Mouse (Mus musculus) testis, postnatal 14 days (tissue): ENCODE results near the gene Krtap13-1.
"Not testable (repeated sequence)": the region's sequence is repeated elsewhere in the genome, so short reads cannot be mapped to it uniquely, and the experiment has no call there.

Source experiments
- DNase-seq: peaks from one replicate; pipeline ENCODE4 v3.0.0; 2021; ENCODE audit warnings: low spot score

The Krtap13-1 gene

DNA sequence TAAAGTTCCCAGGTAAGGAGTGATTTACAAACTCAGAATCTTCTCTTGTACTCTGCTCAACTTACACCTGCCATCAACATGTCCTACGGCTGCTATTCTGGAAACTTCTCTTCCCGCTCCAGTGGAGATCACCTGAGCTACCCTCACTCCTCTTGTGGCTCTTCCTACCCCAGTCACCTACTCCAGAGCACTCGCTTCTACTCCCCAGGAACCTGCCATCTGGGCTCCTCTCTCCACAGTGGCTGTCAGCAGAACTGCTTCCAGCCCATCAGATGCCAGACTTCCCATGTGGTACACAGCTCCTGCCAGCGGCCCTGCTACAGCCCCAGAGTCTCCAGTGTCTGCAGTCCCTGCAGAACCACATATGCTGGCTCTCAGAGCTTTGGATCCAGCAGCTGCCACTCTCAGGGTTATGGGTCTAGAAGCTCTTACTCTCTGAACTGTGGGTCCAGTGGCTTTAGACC lies at the start of gene Krtap13-1:
Gene Krtap13-1, plus strand, starts transcription at position 51 of the 464 bp plus-strand sequence.
- no peak for DNase-seq

DNA sequence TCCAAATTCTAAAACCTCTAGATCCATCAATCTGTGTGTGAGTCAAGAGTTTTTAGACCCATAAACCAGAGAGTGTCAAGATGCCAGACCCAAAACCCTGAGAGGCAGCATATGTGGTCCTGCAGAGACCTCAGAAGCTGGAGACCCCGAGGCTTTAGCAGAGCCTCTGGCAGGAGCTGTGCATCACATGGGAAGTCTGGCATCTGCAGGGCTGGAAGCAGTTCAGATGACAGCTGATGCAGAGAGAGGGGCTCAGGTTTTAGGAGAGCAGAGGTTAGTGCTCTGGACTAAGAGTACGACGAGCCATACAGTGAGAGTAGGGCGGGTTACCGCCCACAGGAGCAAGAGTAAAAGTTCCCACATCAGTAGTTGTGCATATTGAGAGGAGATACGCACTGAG lies 49.6 kb upstream of the Krtap13-1 start:
- DNase-seq = no peak

DNA sequence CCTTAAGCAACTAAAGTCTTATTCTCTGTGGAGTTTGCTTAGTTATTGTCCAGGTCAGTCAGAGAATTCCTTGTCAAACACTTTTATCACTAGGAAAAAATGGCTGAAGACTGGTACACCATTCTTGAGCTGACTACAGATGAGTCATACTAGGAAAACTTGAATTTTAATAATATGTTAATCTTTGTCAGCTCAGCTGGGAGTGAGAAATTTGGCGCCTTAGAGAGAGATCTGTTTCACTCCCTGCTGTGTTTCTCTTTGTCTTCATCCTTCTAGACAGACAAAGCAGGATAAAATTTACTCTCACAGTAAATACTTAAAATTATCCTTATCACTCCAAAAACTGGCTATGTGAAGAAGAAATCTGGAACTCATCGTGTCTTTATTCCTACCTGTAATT lies 47.4 kb upstream of the Krtap13-1 start:
- DNase-seq = no peak

DNA sequence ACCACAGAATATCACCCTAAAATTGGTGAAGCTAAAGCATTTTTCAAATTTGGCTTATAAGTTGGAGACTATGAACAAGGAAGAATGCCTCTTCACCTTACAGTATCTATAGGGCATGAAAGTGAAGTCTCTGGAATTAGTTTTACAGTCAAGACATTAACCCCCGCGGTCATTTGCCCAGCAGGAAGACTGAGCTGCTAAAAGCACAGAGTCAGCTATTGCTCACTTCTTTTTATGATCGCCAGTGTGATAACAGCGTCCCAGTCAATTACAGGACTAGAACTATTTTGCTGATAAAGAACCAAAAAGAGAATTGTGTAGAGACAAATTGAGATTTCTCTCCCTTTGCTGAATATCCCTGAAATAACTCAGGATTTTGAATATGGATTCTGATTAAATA lies 32.4 kb upstream of the Krtap13-1 start:
- no peak for DNase-seq

DNA sequence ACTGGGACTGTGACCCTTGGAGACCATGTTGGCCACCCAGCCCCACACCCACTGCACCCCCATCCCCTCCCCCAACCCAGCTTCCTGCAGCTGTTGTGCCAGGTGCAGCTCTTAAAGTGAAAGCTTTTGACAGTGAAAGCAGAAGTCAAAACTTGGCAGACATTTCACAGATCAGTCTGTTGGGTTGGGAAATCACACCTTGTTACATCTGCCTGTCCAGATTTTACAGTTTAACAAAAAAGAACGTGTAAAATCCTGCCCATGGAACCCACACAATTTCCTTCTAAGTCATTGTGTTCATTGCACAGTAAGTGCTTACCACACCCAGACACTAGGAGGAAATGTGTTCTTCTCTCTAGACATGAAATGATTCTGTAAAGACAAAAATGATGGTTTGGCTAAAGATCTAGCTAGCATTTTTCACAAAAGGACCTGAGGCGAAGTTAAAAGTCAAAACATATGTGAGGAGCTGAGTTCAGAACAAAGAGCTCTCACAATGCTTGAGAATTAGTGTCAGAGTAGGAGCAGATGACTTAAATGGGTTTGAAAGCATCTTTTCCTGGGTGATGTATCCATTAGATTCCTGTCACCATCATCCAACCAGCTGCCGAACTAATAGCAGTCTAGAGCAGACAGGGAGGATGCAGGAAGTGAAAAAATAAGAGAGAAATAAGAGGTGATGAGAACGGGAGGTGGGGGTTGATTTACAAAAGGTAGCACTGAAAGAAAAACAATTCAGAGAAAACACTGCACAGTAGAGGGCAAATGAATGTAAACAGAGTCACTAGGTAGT lies 27.4 kb upstream of the Krtap13-1 start:
- no peak for DNase-seq

DNA sequence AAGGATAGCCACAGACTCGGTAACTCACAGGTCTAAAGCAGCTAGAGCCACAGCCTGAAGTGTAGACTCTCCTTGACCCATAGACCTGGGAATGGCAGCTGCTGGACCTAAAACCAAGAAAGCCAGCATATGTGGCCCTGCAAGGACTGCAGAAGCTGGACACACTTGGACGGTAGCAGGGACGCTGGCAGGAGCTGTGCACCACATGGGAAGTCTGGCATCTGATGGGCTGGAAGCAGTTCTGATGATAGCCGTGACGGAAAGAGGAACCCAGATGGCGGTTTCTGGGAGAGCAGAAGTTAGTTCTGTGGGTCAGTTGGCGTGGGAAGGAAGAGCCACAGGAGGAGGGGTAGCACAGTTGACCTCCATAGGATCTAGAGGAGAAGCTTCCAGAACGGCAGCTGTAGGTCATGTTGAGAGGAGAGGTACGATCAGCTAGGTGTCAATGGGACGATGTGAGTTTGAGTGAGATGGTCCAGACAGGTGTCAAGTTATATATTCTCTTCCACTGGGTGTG lies 21.1 kb upstream of the Krtap13-1 start, which contains the start of gene 2310061N02Rik:
Gene 2310061N02Rik, minus strand, starts transcription at position 467 of the 517 bp plus-strand sequence.
- DNase-seq = no peak

DNA sequence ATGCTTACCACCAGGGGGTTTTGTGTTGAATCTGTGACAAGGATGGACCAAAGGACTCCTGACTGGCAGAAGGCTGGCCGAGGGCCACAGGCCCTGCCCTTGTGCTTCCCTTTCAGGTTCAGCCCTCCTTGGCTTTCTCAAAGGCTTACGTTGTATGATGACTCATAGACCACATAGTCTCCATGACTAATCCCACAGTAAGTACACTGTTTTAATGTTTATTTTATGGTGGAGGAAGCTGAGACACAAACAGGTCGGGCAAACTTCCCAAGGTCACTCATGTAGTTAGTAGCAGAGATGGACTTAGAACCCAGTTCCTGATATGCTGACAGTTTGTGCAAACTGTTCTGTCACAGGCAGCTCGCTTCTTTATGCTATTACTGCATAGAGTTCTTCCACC lies 17.9 kb upstream of the Krtap13-1 start:
- no peak for DNase-seq

DNA sequence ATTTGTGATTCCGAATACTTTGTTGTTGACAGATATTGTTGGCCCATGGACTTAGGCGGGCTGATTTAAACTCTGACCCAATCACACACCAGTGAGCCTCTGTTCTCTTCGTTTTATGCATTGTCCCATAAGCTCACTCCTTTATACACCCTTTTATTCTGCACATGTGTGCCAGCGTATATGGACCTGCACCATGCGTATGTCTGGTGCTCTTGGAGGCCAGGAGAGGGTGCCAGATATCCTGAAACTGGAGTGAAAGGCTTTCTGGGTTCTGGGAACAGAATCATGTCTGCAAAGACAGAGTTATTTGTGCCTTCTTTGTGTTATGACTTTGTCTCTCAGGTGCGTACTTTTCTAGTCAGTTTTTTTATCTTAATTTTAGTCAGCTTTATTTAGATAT lies 17.4 kb upstream of the Krtap13-1 start:
- DNase-seq = no peak

DNA sequence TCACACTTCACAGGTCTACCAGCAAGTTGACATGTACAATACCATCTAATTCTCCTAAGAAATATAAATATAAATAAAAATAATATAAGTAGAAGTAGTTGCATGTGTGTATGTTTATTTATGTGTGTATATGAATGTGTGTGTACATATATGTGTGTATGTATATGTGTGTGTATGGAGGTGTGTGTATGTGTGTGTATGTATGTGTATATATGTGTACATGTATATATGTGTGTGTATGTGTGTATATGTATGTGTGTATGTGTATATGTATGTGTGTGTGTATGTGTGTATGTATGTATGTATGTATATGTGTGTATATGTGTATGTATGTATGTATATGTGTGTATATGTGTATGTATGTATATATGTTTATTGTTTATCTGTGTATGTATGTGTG lies 12.1 kb upstream of the Krtap13-1 start:
- DNase-seq = no peak

DNA sequence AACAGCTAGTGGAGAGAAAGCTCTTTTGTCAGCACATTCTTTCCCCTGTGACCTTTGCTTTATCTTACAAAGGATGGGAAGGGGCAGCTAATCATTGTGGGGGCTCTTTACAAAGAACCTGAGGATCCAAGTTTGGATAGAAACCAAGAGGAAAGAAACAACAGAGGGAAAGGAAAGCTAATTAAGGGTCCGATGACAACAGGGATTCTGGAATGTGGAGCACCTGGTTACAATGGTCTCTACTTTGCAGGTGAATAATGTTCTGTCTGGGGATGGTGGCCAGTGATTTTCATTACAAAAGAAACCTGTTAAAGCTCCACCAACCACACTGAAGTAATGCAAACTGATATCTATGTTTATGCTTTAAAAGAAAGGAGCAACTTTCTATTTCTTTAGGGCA lies 8.6 kb upstream of the Krtap13-1 start:
- no peak for DNase-seq

DNA sequence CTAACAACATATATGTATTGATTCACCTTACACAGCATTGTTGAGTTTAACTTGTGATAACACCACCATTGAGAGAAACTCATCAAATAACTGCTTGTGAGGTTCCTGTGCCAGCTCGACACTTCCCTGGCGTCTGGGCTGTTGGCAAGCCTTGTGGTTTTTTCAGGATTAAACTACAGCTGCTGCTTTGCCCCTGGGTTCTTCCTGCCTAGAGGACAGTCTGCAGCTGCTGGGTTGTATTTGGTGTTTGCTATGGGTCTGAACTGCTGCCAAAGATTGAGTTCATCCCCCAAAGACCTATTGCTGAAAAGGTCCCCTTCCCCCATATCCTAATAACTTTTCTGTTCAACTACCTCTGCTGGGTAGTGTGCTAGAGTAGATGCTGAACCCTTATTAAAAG lies 6.7 kb downstream of the Krtap13-1 start:
- DNase-seq = no peak

DNA sequence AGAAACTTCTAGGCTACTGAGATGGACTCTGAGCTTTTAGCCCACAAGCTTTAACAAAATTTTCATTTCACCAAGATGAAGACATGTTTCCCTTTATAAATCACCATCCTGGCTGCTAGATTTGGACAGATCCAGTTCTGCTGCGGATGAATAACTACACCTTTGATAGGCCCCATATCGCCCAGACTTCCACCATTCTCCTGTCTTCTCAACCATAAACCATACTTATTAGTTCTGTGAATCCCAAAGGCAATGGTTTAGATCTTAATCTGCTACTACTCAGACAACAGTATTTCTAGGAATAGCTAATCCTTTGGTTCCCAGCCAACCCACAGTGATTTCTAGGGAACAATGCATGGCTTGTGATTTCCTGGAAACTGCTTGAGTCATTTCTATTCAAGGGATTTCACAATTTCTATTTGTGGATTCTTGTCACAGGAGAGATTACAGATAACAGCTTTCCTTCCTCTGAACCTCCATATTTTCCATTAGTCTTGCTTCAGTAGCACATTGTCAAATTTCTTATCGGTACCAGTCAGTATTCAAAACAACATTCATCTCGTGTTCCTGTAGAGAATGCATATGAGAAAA lies 16.2 kb downstream of the Krtap13-1 start:
- no peak for DNase-seq

DNA sequence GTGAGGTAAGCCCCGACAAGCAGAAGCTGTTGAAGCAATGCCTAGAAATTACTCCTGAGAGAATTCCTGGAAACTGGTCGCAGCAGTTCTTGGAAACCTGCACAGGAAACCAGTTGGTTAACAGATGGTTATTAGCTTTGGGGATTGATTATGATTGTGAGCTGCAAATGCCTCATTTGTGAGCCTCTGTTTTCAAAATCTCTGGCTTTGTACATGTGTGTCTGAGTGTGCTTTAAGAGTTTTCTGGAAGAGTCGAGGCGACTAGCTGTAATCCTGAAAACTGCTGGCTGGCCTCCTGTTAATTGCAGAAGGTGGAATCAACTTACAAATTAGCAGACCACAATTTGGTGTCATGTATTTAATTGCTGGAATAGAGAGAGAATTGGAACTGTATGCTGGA lies 19.3 kb downstream of the Krtap13-1 start:
- no peak for DNase-seq

DNA sequence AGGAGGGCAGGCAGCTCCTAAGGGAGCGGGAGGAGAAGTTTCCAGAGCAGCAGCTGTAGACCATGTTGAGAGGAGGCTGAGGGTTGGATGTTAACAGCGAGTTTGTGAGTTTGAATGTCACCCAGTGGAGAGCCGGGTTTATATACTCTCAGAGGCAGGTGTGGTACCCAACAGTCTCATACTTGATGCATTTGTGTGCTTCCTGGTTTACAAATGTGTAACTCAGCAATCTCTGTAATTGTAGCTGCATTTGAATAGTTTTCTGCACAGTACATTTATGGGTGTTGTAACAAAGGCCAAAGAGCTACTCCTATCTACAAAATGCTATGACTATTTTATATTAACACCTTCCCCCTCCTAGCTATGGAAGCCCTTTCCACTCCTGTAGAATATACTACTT lies 22.9 kb downstream of the Krtap13-1 start, which contains the start of gene Krtap13:
Gene Krtap13, minus strand, starts transcription at position 101 of the 400 bp plus-strand sequence.
- not testable (repeated sequence) for DNase-seq

DNA sequence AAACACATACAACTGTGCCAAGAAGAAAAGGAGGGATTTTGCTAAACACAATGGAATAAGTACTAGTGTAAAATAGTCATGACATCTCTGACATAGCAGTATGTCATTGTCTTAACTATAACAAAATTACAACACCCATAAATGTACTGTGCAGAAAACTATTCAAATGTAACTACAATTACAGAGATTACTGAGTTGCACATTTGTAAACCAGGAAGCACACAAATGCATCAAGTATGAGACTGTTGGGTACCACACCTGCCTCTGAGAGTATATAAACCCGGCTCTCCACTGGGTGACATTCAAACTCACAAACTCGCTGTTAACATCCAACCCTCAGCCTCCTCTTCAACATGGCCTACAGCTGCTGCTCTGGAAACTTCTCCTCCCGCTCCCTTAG lies 29.9 kb downstream of the Krtap13-1 start, which contains the start of gene 2310034C09Rik:
Gene 2310034C09Rik, plus strand, starts transcription at position 301 of the 400 bp plus-strand sequence.
- DNase-seq = not testable (repeated sequence)

DNA sequence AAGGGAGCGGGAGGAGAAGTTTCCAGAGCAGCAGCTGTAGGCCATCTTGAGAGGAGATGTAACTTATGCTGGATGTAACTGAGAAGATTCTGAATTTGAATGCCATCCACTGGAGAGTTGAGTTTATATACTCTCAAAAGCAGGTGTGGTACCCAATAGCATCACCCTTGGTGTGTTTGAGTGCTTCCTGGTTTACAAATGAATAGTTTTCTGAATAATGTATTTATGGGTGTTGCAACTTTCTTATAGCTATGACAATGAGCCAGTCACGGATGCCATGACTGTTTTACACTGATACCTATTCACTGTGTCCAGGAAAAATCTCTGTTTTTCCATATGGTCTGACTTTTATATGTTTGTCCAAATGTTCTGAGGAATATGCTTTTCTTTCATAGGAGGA lies 45.4 kb downstream of the Krtap13-1 start, which contains the start of gene 2310057N15Rik:
Gene 2310057N15Rik, minus strand, starts transcription at position 101 of the 400 bp plus-strand sequence.
- no peak for DNase-seq

DNA sequence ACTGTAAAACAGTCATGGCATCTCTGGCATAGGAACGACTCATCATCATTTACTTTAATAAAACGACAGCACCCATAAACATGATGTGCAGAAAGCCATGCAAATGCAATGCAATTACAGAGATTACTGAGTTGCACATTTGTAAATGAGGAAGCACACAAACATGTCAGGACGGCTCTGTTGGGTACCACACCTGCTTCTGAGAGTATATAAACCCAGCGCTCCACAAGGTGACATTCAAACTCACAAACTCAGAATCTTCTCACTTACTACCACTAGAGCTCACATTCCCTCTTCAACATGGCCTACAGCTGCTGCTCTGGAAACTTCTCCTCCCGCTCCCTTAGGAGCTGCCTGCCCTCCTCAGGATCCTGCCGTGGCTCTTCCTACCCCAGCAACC lies 48.9 kb downstream of the Krtap13-1 start, which contains the start of gene Gm5965:
Gene Gm5965, plus strand, starts transcription at position 301 of the 400 bp plus-strand sequence.
- DNase-seq = no peak
